Mouse (Mus musculus) bone marrow macrophage, adult 2 months (primary cell): ENCODE measurements around the gene Tmco4.

ENCODE experiments used
- CTCF ChIP-seq: IDR thresholded peaks from 2 replicates; pipeline ENCODE4 v1.5.1; 2012; ENCODE audit warnings: low read depth, mild to moderate bottlenecking, low read length, moderate library complexity
- POLR2A ChIP-seq: IDR thresholded peaks from 2 replicates; pipeline ENCODE4 v1.6.1; 2012; ENCODE audit warnings: mild to moderate bottlenecking, low read depth, low read length, borderline replicate concordance

- TF ChIP-seq CTCF (no peak), POLR2A (no peak)
Measured at GRCm38 (mm10) chr4:139007353-139007752, 34.7 kb downstream of the Tmco4 start.
